In the genomic region with DNA sequence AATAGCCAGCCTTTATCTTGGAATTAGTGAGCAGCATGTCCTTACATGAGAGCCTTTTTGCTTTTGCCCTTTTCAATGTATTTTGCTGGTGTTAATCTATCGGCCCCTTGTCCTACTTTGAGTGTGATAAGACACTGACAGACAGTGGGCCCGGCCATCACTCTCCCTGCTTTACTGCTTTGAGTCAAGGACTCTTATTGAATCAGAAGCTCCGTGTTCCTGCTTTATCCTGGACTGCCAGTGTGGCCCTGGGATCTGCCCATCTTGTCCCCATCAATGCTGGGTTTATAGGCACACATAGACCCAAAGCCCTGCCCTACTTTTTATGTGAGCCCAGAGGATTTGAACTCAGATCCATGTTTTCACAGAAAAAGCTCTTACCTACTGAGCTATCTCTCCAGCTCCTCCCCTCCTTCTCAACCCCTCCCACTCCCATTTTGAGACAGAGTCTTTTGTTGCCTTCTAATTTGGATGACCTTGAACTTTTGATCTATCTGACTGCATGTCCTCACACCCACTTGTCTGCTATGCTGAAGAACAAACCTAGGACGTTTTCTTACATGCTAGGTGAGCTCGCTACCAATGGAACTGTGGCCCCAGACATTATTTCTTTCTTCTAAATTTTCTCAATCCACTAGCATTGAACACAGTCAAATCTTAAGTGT, we compare ENCODE assay signal across 24 mouse cellular contexts.
"Had no signal": no experiment of that assay in that cellular context is flagged by ENCODE, and none has a peak within 500 bp of the region (broad histone marks: within the 10 kb centered on the region; RNA-seq: fewer than 3 reads in every experiment).

No protein-coding gene starts in this region.

- H3K36me3 ChIP-seq: limb, embryonic 10.5 days; limb, embryonic 13.5 days; liver, embryonic 12.5 days; liver, embryonic 15.5 days; lung, embryonic 15.5 days; midbrain, embryonic 10.5 days; midbrain, embryonic 13.5 days; neural tube, embryonic 13.5 days had no signal

- H3K9ac ChIP-seq: limb, embryonic 13.5 days; liver, embryonic 12.5 days; liver, embryonic 15.5 days; lung, embryonic 15.5 days; midbrain, embryonic 13.5 days; neural tube, embryonic 13.5 days had no signal

- H3K27ac ChIP-seq: kidney, postnatal 0 days; layer of hippocampus, adult 2 months; limb, embryonic 10.5 days; limb, embryonic 13.5 days; liver, embryonic 12.5 days; liver, embryonic 15.5 days; lung, embryonic 15.5 days; midbrain, embryonic 10.5 days; midbrain, embryonic 13.5 days; neural tube, embryonic 13.5 days; stomach, postnatal 0 days had no signal

- DNase-seq: kidney, postnatal 25 days; layer of hippocampus, adult 9-11 months; liver; lung, adult 18-20 months; lung, postnatal 10 days; lung, postnatal 36 days; retina, postnatal 1 day; right cerebral cortex, postnatal 25 days; thymus, adult 2 months; thymus, postnatal 14 days; thymus, postnatal 4 days had no signal

- H3K9me3 ChIP-seq: limb, embryonic 10.5 days; liver, embryonic 12.5 days; liver, embryonic 15.5 days; lung, embryonic 15.5 days; midbrain, embryonic 10.5 days; midbrain, embryonic 13.5 days; neural tube, embryonic 13.5 days had no signal

- H3K4me1 ChIP-seq: limb, embryonic 10.5 days; limb, embryonic 13.5 days; lung, embryonic 15.5 days; midbrain, embryonic 10.5 days; midbrain, embryonic 13.5 days; neural tube, embryonic 13.5 days had no signal

- H3K4me3 ChIP-seq: layer of hippocampus, adult 2 months; limb, embryonic 10.5 days; limb, embryonic 13.5 days; liver, embryonic 12.5 days; liver, embryonic 15.5 days; lung, embryonic 15.5 days; megakaryocyte, embryonic 14.5 days; midbrain, embryonic 10.5 days; midbrain, embryonic 13.5 days; myocyte; neural tube, embryonic 13.5 days had no signal
